Mouse (Mus musculus) G1E (cell line): ENCODE results near the gene Enpp7. TPM values are rescaled to one million over a fixed set of nuclear protein-coding genes. Genes with fewer than 3 reads are reported as not detected.

ENCODE experiments used
- ATAC-seq: 2 replicates; pipeline ENCODE4 v1.8.0; 2016; ENCODE audit warnings: mild to moderate bottlenecking; ENCODE audit not compliant: insufficient number of reproducible peaks, poor library complexity, low FRiP score, severe bottlenecking; ENCODE audit errors: extremely low read depth
- DNase-seq: peaks from one replicate; pipeline ENCODE4 v3.0.0; 2012; ENCODE audit warnings: low spot score
- H3K27me3 ChIP-seq: 2 replicates; pipeline ENCODE4 v1.6.1; 2012; ENCODE audit warnings: mild to moderate bottlenecking, low read length, inconsistent platforms; ENCODE audit not compliant: insufficient read depth
- H3K36me3 ChIP-seq: replicated peaks from 2 replicates; pipeline ENCODE3; 2012; ENCODE audit warnings: mild to moderate bottlenecking, inconsistent platforms
- H3K4me1 ChIP-seq: 2 replicates; pipeline ENCODE4 v1.6.1; 2012; ENCODE audit warnings: low read depth, low read length, inconsistent platforms, mixed read lengths; ENCODE audit not compliant: insufficient read depth
- H3K4me3 ChIP-seq: 2 replicates; pipeline ENCODE4 v1.5.1; 2012; ENCODE audit warnings: low read depth, mild to moderate bottlenecking, inconsistent platforms, low read length, moderate library complexity, mixed read lengths
- H3K9me3 ChIP-seq: replicated peaks from 2 replicates; pipeline ENCODE4 v1.6.1; 2012; ENCODE audit warnings: inconsistent platforms
- CTCF ChIP-seq: IDR thresholded peaks from 2 replicates; pipeline ENCODE4 v1.5.1; 2012; ENCODE audit warnings: low read depth, low read length, inconsistent platforms, mixed read lengths
- GATA1 ChIP-seq: IDR thresholded peaks from 2 replicates; pipeline ENCODE4 v1.6.1; 2012; ENCODE audit warnings: borderline replicate concordance, low read length, inconsistent platforms, mixed read lengths
- GATA2 ChIP-seq: IDR thresholded peaks from 2 replicates; pipeline ENCODE4 v1.6.1; 2012; ENCODE audit warnings: low read depth, low read length, inconsistent platforms, borderline replicate concordance
- POLR2AphosphoS5 ChIP-seq: IDR thresholded peaks from 2 replicates; pipeline ENCODE4 v1.6.1; 2012; ENCODE audit warnings: low read depth, low read length, inconsistent platforms; ENCODE audit not compliant: insufficient replicate concordance
- TAL1 ChIP-seq: conservative IDR thresholded peaks from 2 replicates; pipeline ENCODE4 v1.6.1; 2012; ENCODE audit warnings: low read depth, low read length, inconsistent platforms, mixed read lengths
- polyA plus RNA-seq: library from polyadenylated mRNA; stranded (reverse); fragments of >175 nt; gene quantifications from 2 replicates; pipeline ENCODE4 v1.2.3, GENCODE M21; 2012
- total RNA-seq, 2 experiments: library from RNA; stranded (forward) in 1 of 2; stranded (reverse) in 1 of 2; fragments of 200-1000 nt in 1 of 2; fragments of >200 nt in 1 of 2; fragmentation: Nextera tagmentation in 1 of 2; gene quantifications; 2 replicates each; pipeline ENCODE4 v1.2.3; 2014 to 2017

The Enpp7 gene
- total and polyA plus RNA-seq, 3 experiments, result not detected

- ATAC-seq, result no peak
- H3K27me3 ChIP-seq, result no peaks in the 10 kb centered on the region
Measured at GRCm38 (mm10) chr11:118974340-118974739, 13.6 kb upstream of the Enpp7 start.

GRCm38 (mm10) chr11:118975427-118975826 is 12.6 kb upstream of the Enpp7 start:
- Histone ChIP-seq H3K9me3 (peaks cover 86% of the 10 kb centered on the region), H3K36me3 (no peaks in the 10 kb centered on the region), H3K4me1 (no peaks in the 10 kb centered on the region), H3K27me3 (no peaks in the 10 kb centered on the region), H3K4me3 (no peak overlapping the region)
- TF ChIP-seq GATA1 (no peak), TAL1 (no peak), CTCF (no peak), POLR2AphosphoS5 (no peak), GATA2 (no peak)
- ATAC-seq (no peak), DNase-seq (no peak)

More at GRCm38 (mm10) chr11:118974340-118974739, 13.6 kb upstream of the Enpp7 start:
- no peaks in the 10 kb centered on the region for H3K36me3 ChIP-seq
- H3K4me1 ChIP-seq, result no peaks in the 10 kb centered on the region
- no peak overlapping the region for H3K4me3 ChIP-seq
- TF ChIP-seq GATA1 (no peak), POLR2AphosphoS5 (no peak), CTCF (no peak), TAL1 (no peak), GATA2 (no peak)
- H3K9me3 ChIP-seq, result peaks cover 88% of the 10 kb centered on the region
- no peak for DNase-seq

- Histone ChIP-seq H3K27me3 (no peaks in the 10 kb centered on the region), H3K4me1 (no peaks in the 10 kb centered on the region), H3K4me3 (no peak overlapping the region), H3K36me3 (no peaks in the 10 kb centered on the region), H3K9me3 (peaks cover 86% of the 10 kb centered on the region)
- no peak for ATAC-seq
- no peak for DNase-seq
- TF ChIP-seq CTCF, result no peak
- no peak for TF ChIP-seq GATA1
- no peak for TF ChIP-seq POLR2AphosphoS5
- TF ChIP-seq TAL1, result no peak
- TF ChIP-seq GATA2, result no peak
Measured at GRCm38 (mm10) chr11:118975917-118976316, 12.1 kb upstream of the Enpp7 start.

- peaks cover 82% of the 10 kb centered on the region for H3K9me3 ChIP-seq
- no peaks in the 10 kb centered on the region for H3K4me1 ChIP-seq
- no peaks in the 10 kb centered on the region for H3K27me3 ChIP-seq
- no peak overlapping the region for H3K4me3 ChIP-seq
- DNase-seq (no peak), ATAC-seq (no peak)
- no peaks in the 10 kb centered on the region for H3K36me3 ChIP-seq
- no peak for TF ChIP-seq CTCF
Measured at GRCm38 (mm10) chr11:118980388-118980787, 7.6 kb upstream of the Enpp7 start.

GRCm38 (mm10) chr11:118981012-118981776 is 6.8 kb upstream of the Enpp7 start:
- H3K9me3 ChIP-seq, result peaks cover 82% of the 10 kb centered on the region
- H3K4me1 ChIP-seq, result no peaks in the 10 kb centered on the region
- no peaks in the 10 kb centered on the region for H3K36me3 ChIP-seq
- H3K27me3 ChIP-seq, result no peaks in the 10 kb centered on the region
- TF ChIP-seq POLR2AphosphoS5, result no peak
- no peak for TF ChIP-seq TAL1
- no peak for TF ChIP-seq CTCF
- no peak for TF ChIP-seq GATA1
- TF ChIP-seq GATA2, result no peak
- DNase-seq (no peak), ATAC-seq (no peak)
- no peak overlapping the region for H3K4me3 ChIP-seq

- DNase-seq (no peak), ATAC-seq (no peak)
- H3K4me1 ChIP-seq, result no peaks in the 10 kb centered on the region
- no peak overlapping the region for H3K4me3 ChIP-seq
- no peak for TF ChIP-seq CTCF
- TF ChIP-seq POLR2AphosphoS5, result no peak
- no peak for TF ChIP-seq GATA2
- no peak for TF ChIP-seq TAL1
- no peak for TF ChIP-seq GATA1
- no peaks in the 10 kb centered on the region for H3K36me3 ChIP-seq
- H3K9me3 ChIP-seq, result peaks cover 90% of the 10 kb centered on the region
- no peaks in the 10 kb centered on the region for H3K27me3 ChIP-seq
Measured at GRCm38 (mm10) chr11:118982593-118983113, 5.3 kb upstream of the Enpp7 start.
